Mouse (Mus musculus) right cerebral cortex, postnatal 36 days (tissue): ENCODE results near the gene Itga1.

ENCODE experiments used
- DNase-seq, 2 experiments: peaks; one replicate each; pipeline ENCODE4 v3.0.0; 2022; ENCODE audit warnings: low spot score in 2 of 2, mixed read lengths in 1 of 2

Itga1 gene

DNA sequence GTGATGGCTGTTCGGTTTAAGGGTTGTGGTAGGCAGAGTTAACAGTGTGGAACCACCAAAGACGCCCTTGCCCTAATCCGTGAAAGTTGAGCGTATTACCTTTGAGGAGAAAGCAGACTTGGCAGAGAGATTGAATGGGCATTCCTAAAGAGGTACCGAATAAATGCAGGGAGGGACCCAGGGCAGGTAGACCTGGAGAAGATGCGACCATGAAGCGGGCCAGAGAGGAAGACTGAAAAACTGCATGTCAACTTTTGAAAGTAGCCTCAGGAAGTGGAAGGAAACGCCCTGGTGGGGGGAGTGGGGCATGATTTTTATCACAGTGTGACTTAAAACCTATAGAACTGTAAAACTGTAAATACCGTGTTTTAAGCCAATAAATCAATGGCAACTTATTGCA lies 2.4 kb downstream of the Itga1 start:
- no peak for DNase-seq

DNA sequence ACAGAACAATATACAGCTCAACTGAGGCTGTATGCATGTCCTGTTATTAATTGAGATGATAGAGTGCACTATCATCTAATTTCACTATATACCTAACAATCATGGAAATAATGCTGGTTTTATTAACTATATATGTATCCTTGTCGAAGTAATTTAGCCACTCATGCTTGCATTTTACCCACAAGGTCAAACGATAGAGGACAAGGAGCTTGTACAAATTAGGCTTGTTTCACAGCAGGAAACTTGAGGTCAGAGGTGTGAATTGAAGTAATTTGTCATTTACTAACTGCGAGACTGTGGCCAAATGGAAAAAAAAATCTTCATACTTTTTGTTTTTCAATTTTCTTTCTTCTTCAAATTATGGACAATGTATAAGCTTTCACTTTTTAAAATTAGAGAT lies 3.5 kb downstream of the Itga1 start:
- DNase-seq, result no peak

DNA sequence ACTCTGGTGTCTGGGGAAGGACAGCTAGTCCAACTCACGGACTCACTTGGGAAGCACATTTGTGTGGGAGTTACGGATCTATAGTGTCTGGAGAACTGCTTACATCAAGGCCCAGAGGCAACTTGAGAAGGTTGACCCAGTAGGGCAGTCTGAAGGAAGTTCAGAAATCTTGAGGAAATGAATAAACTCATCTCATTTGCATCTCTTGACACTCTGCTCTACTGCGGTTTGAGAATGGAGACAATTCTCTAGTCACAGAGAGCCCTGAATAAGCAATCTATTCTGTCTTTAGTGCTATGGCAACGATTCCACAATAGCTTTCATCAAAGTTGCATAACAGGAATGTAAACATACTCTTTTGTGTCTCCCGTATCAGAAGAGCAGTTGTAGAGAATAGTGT lies 4.8 kb downstream of the Itga1 start:
- no peak for DNase-seq

DNA sequence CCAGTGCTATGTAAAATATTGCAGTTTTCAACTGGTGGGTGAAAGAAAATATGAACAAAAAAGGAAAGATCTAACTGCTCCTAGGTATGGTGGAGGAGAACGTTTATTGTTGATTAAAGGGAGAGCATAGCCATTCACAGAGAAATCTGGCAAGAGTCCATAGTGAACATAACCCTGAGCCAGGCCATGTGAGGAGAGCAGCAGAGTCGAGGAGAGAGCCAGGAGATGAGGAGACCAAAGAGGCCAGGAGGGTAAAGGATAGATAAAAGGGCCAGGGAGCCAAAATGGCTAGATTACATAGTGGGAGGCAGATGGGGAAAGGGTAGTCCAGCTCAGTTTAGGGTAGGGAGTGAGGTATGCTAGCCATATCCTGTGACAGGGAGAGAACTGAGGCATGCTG lies 5.5 kb downstream of the Itga1 start:
- no peak for DNase-seq

DNA sequence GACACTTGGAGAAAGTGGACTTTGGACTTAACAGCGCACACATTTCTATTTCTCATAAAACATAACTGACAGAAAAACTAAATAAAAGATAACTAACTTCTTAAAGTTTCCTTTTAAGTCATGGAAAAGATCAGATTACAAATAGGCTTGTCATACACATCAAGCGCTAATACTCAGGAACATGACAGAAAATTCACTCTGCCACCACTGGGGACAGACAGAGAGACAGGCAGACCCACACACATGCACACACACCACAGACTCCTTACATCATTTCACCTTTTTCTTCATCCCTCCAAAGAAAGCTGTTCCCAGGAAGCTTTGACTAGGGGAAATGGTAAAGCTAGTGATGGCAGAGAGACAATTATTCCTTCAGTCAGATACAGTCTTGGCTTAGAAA lies 6.4 kb downstream of the Itga1 start:
- no peak for DNase-seq

DNA sequence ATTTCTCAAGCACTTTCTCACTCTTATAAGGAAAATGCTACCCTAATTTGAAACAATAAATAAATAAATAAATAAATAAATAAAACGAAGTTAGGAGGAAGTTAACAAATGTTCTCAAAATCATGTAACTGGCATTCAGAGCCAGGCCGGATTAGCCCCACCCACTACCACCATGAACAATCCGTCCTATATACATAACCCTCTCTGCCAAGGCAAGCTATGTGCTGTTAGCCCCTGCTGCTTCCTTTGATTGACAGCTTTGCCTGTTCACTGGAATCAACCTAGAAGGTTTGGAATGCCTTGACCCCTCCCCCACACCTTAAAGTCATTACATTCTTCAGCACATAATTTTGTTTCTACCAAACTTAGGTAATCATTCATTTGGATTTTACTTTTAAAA lies 10.3 kb downstream of the Itga1 start:
- DNase-seq, result no peak

DNA sequence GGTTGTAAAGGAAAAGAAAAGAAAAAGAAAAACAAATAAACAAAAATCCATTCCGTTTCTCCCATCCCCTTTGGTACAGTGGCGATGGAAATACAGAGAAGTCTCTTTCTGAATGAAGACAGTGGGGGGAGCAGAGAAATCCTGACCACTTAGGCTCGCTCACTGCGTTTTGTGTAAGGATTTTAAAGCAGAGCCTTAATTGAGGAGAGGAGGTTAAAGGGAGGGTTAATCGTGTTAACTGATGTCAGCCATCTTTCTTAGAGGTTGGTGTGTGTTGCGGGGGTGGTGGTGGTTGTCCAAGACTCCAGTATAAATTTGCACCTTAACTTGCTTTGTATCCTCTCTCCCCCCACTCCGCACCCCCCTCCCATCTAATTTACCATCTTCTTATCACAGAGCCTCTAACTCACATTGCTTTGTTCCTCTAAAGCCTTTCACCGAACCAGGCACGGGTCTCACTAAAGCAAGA lies 10.8 kb downstream of the Itga1 start:
- no peak for DNase-seq

DNA sequence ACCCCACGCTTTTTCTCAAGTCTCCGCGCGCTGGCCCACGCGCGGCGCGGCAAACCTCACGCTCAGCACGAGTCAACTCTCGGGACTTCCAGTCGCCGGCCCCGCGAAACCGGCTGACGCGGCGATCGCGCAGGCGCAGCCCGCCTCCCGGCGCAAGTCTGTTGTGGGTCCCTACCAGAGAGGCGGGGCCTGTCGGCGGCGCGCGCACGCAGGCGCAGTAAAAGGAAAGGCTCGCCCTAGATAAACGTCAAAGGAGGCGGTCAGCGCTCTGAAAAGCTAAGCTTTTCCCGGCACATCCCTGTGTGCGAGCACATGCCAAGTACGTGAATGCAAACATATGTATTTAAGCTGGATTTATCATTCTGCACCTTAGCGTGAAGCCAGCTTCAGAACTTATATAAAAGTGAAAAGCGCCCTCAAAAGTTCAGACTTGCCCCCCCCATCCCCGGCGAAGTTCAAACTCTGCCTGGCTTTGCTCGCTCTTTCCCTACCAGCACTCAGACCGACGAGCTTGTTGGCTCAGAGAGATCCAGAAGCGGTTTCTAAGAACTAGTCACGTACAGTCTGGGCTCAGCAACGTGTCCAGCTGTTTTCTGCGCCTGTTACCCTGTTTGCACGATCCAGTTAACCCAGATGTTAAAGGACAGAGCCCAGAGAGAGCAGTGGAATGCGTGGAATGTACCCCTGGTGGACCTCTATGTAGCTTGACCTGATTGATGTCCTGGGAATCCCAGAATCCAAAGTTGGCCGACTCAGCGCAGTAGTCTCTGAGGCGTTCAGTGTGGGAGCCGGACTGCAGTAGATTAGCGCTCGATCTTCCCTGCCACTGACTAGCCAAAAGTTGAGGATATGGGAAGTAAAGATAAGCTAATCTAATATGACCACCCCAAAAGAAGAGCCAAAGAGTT lies 11.4 kb downstream of the Itga1 start, which contains the start of gene Pelo:
Gene Pelo, minus strand, starts transcription at position 118 of the 908 bp plus-strand sequence.
- DNase-seq, result peak; percentile 93 to 95

DNA sequence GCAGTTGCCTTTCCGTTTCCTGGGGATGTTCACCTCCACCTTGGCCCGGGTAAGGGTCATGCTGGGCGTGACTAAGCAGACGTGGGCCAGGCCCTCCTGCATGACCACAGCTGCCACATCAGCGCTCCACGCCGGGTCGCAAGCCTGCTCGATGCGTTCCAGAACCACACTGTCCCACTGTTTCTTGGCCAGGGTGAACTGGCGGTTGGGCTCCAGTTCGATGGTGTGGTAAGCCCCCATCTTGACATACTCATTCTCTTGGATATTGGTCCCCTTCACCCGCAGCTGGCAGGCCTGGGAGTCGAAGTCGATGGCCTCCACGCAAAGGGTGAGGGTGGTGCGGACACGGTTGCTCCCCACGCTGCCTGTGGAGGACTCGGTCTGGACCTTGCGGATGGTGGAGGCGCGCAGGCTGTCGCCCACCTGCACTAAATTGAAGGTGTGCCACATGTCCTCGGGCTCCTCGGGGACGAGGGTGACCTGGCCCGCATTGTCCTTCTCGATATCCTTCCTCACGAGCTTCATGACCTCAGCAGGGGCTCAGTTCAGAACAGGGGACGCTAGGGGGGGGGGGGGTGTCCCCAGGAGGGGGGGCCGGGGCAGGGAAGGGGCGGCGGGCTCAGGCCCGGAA lies 12.3 kb downstream of the Itga1 start:
- peak; percentile 2 to 16 for DNase-seq

DNA sequence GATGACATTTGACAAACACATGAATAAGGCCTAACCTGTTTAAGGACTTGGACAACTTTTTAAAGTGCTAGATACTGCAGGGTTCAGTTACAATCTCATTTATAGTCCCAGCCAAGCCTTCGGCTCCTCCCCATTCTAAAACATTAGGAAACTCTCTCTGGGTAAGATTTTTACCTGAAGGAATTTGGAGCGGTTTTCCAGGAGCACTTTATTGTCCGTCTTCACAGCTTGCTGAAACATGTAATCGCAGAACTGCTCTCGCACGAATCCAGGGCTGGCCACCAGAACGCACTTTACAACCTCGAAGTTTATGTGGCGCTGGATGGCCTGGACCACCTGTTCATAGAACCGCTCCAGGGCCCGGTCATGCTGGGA lies 12.8 kb downstream of the Itga1 start:
- DNase-seq, result no peak

DNA sequence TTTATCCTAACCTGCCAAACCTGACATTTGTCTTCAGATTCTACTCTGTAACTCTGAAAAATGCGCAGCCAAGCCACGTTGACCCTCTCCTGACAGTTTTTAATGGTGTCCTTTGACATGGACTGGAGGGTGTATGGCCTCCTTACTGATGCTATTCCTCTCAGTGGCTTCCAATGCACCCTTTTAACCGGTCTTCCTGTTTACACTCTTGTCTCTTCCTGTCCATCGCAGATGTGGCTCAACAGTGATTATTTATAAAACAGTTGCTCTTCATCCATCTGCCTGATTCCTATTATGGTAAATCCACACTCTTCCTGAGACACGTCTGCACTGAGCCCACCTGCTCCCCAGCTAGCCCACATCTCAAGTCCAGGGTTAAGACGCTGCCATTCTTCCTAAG lies 15.8 kb downstream of the Itga1 start:
- no peak for DNase-seq

DNA sequence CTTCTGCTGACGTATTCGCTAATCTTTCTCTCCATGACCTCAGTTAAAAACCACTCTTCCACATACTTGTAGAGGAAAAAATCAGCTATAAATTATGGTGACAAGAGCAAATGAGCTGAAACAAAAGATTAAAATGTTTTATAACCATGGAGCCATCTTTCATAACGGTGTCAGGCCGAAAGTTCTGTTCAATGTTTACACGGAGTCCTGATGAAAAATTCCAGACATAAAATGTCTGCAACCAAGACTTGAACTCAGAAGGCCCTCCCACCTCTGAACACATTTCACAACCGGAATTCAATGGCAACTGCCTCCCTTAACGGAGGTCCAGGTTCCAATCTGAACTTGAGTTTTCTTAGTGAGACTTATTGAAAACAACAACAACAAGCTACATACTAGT lies 19.4 kb downstream of the Itga1 start:
- no peak for DNase-seq

DNA sequence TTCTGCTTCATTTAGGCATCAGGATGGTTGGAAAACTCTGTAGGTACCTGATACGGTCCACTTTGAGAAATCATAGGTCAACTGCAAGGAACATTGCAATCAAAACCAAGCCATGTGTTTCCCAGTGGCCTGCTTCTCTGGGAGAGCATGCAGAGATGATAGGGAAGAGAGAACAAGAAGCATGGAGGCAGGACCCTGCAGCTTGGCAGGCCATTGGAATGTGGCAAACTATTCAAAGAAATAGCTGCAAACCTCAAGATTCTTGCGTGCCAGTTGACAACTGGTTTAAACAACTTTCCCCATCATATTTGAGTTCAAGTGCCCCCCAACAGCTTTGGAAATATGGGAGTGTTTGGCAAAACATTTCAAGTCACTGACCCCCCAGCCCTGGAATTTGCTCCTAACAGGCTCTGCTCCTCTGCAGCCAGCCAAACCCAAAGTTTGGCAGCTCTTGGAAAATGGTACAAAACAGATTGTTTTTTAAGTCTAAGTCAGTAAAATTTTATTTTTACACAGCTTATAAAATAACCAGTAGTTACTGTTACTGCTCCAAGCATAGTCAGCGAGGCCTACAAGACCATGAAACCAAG lies 21.7 kb downstream of the Itga1 start:
- DNase-seq, result no peak

DNA sequence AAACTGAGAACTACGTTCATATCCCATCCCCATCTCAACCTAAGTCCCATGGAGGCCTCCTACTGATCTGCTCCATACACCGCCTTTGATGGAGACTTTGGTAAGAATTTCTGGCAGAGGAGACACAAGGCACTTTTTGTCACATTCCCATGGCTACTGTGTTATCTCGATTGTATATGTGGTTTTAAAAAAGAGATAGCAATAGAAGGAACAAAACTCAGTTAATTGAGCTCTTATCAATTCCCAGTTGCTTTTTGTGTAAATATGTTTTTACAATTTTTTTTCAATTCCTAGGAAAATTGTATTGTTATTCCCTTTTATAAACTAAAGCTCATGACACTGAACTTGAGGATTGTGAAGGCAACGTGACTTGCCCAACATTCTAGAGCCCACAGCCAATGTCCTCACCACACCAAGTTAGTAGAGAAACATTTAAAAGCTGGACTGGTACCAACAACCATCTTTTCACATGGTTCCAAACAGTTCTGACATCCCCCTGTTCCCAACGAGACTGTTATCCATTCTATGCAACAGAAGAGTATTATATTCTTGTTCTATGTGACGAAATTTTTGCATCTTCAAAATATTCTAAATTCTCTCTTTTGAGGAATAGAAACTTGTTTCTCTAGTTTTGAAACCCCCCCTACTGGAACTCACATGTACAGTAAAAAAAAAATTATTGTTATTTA lies 22.6 kb downstream of the Itga1 start:
- DNase-seq, result no peak

DNA sequence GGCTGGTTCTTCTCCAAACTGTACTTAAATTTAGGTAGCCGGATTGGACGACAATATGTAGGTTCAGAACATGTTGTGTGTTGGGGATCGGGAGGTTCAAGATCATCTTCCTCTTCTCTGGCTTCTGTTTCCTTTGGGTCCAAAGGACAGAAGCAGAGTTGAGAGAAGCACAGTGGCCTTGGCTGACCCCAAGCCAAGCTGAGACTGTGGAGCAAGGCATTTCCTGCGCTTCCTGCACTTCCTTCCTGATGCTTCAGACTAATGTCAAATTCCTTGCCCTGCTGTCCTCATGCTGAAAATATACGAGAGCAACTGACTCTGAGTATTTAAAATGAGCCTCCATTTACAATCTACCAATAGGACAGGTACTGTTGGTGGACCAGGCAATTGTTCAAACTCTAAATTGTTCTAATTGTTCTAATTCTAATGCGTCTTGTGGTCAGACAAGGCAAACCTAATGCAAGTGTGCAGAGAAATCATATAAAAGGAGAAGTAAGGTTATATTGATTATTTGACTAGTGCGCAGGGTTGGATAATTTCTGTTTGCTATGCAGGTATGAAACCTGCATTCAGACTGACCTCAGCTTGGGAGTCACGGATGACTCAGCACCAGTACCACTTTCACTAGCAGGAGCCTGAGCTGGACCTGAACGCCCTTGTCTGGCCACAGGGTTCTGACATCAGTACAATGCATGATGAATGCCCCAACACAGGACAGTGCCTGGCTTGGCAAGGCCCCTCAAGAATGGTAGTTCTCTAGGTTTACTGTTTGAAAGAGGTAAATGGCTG lies 24.2 kb downstream of the Itga1 start:
- no peak for DNase-seq

DNA sequence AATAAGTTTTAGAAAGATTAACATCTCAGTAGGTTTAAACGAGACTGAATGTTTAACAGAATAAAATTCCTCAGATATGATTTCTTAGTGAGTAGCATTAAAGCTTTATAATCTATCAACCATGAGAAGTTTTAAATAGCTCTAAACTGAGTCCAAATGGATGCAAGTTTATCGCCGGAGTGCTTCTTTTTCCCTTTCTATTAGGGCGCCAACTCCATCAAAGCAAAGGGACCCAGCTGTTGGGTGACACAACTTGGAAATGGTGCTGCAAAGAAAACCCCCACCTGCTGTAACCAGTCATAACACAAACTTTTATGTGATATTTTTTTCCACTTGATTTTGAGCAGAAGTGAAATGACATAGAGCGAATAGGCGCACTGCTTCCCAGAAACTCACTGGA lies 29.4 kb downstream of the Itga1 start:
- no peak for DNase-seq

DNA sequence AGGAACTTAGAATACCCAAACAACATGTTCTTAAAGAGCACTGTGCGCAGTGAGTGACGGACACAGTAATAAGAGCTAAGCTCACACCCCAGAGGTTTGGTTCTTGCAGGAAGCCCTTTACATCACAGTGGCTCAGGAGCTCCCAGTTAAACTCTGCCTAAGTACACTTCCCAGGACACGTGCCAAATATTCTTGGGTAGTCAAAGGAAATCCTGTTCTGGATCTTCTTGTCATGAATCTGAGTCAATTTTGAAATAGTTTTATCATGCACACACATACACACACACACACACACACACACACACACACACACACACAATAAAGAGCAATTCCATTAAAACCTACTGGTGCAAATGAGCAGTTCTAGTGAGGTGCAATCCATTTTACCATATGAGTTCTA lies 30.3 kb downstream of the Itga1 start:
- DNase-seq, result no peak

DNA sequence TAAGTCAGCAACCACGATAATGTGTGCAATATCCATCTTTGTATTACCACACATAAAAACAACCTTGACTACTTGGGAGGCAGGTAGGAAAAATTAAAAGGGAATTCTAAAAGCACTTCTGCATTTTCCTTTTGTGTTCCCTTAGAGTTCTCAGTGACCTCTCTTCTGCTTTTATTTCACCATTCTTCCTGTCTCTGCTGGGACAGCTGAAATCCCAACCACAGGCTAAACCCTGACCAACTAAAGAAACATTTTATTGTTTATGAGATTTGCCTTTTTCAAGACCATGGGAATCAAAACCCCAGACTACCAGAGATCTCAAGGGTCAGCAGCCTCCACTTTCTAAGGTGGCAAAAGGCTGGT lies 33.8 kb downstream of the Itga1 start:
- no peak for DNase-seq

DNA sequence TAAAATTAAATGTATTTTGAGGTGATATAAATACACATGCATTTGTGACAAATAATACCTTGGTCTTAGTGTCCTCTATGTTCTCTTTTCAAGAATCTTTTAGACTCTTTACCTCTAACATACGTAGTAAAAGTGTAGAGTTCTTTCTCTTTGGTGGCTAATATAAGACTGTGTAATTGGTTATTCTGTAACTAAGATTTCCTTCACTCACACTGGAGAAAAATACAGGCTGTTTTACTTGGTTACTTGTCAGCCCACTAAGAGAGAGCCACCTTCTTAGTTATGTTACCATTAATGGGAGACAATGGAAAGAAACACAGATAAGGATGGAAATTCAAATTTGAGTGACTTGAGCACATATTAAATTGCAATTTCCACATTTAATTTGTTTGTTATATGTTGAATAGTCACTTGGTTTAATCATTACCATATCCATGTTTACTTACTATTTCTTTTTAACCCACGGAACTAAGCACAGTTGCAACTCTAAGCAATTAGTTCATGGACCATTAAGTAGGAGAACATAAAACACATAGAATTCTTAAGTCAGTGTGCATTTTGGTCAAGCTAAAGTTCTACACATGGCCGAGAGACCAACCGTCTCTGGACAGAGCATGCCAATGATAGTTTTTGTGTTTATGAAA lies 34.3 kb downstream of the Itga1 start:
- DNase-seq, result no peak

DNA sequence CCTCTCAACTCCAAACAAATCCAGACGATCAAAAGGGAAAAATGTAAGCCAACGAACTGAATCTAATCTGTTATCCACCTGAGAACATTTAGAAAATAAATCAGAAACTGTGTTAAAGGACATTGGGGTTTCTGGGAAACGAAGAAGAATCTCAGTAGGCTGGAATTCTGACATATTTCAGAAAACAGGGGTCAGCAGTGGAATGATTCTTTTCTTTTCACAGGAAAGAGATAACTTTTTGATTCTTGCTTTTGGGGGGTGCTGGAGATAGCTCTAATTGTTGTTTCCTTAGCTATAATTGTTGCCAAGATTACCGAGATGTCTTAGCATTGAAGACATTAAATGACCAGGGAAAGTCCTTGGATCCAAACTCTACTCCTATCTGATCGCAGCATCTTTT lies 44.2 kb downstream of the Itga1 start:
- DNase-seq, result no peak

DNA sequence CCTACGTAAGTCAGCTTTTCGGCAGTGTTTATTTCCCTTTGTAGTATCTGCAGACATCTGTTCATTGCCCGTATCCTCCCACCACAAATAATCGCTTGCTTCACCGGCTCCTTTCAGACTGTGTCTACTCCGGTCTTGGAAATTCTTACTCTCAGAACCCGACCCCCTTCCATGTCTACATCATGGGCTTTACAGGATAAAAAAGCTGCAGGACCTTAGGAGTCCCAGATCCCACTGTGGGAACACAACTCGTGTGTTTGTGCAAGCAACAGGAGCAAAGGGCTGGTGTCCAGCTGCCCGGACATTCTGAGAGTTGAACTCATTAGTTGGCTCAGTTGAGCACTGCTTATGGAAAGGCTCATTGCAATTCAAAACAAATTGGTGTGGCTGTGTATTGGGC lies 47.0 kb downstream of the Itga1 start:
- no peak for DNase-seq
